Mouse (Mus musculus): Measurements from ENCODE around the gene Vwce. TPM values are rescaled to one million over a fixed set of nuclear protein-coding genes. Genes with fewer than 3 reads are reported as not detected.

The Vwce gene
- polyA plus RNA-seq (2012; rRNA removed) = 1.5 and 1.8 TPM in 2 replicates

GRCm38 (mm10) chr19:10634106-10634871 is at the start of gene Vwce:
Gene Vwce, plus strand, starts transcription at chr19:10634213.

GRCm38 (mm10) chr19:10605293-10605900 is 28.6 kb upstream of the Vwce start, which contains the start of the genes Ddb1 and Tkfc:
Gene Ddb1, plus strand, starts transcription at chr19:10605327.
Gene Tkfc, minus strand, starts transcription at chr19:10605654.

GRCm38 (mm10) chr19:10677915-10678771 is 44.1 kb downstream of the Vwce start, which contains the start of gene Pga5:
Gene Pga5, minus strand, starts transcription at chr19:10678071.

GRCm38 (mm10) chr19:10688537-10689352 is 54.7 kb downstream of the Vwce start, which contains the start of gene Vps37c:
Gene Vps37c, plus strand, starts transcription at chr19:10688735.

Other genes starting within 250 kb of the Vwce start
- gene Syt7, start 245.1 kb upstream of the Vwce start, polyA plus RNA-seq (2012; rRNA removed) = 13.6 and 25.4 TPM in 2 replicates
- gene Lrrc10b, start 176.7 kb upstream of the Vwce start, polyA plus RNA-seq (2012; rRNA removed) = 0.96 and 1.5 TPM in 2 replicates
- gene Ppp1r32, start 151.3 kb upstream of the Vwce start, polyA plus RNA-seq (2012; rRNA removed) = 0.71 and 0.76 TPM in 2 replicates
- 99.8 and 116 TPM in 2 replicates for gene Cpsf7, start 108.9 kb upstream of the Vwce start, polyA plus RNA-seq (2012; rRNA removed)
- 36.5 and 50.6 TPM in 2 replicates for gene Sdhaf2, start 108.1 kb upstream of the Vwce start, polyA plus RNA-seq (2012; rRNA removed)
- 34.4 and 57.1 TPM in 2 replicates for gene Tmem216, start 78.0 kb upstream of the Vwce start, polyA plus RNA-seq (2012; rRNA removed)
- gene Cyb561a3, start 57.0 kb upstream of the Vwce start, polyA plus RNA-seq (2012; rRNA removed) = 13.0 and 13.7 TPM in 2 replicates
- 25.9 and 36.4 TPM in 2 replicates for gene Tmem138, start 56.9 kb upstream of the Vwce start, polyA plus RNA-seq (2012; rRNA removed)
- 283 and 311 TPM in 2 replicates for gene Ddb1, start 28.9 kb upstream of the Vwce start, polyA plus RNA-seq (2012; rRNA removed)
- 24.1 and 29.3 TPM in 2 replicates for gene Tkfc, start 28.6 kb upstream of the Vwce start, polyA plus RNA-seq (2012; rRNA removed)
- not detected in 2 replicates for gene Pga5, start 43.9 kb downstream of the Vwce start, polyA plus RNA-seq (2012; rRNA removed)
- gene Vps37c, start 54.5 kb downstream of the Vwce start, polyA plus RNA-seq (2012; rRNA removed) = 17.6 and 21.7 TPM in 2 replicates
- gene Cd5, start 104.8 kb downstream of the Vwce start, polyA plus RNA-seq (2012; rRNA removed) = 0.10 and 0.16 TPM in 2 replicates
- gene Cd6, start 195.8 kb downstream of the Vwce start, polyA plus RNA-seq (2012; rRNA removed) = 0.04 TPM in 1 of 2 replicates, not detected in the other
- 0.70 and 0.78 TPM in 2 replicates for gene Slc15a3, start 205.5 kb downstream of the Vwce start, polyA plus RNA-seq (2012; rRNA removed)
- gene Tmem132a, start 235.7 kb downstream of the Vwce start, polyA plus RNA-seq (2012; rRNA removed) = 159 and 188 TPM in 2 replicates
- gene Tmem109, start 247.8 kb downstream of the Vwce start, polyA plus RNA-seq (2012; rRNA removed) = 29.3 and 43.3 TPM in 2 replicates